Mouse (Mus musculus) embryonic stem cell, embryonic (primary cell): ENCODE results near the gene Exd2.

ENCODE experiments used
- CTCF ChIA-PET, 4 experiments: fragments of 300-600 bp in 2 of 4; fragments of 350-600 bp in 2 of 4; sonication (Branson Sonifier 250); formaldehyde crosslinking; loops; one replicate each; lab custom pipeline; 2022; ENCODE audit warnings: inconsistent platforms in 2 of 4; lab: Charles Lee
- POLR2A ChIA-PET, 4 experiments: fragments of 300-600 bp in 2 of 4; fragments of 350-600 bp in 2 of 4; sonication (Branson Sonifier 250); formaldehyde crosslinking; loops; one replicate each; lab custom pipeline; 2022; ENCODE audit warnings: antibody characterized with exemption in 4 of 4, inconsistent platforms in 1 of 4; lab: Charles Lee

Exd2 gene

GRCm38 (mm10) chr12:80524276-80524921 lies 61.5 kb downstream of the Exd2 start:
- ChIA-PET POLR2A (interaction anchor here in 3 of 4 experiments (0.6 to 1.4 kb wide), 6 partner anchors 9 to 114 kb away, joined by 3 to 5 read pairs (median 4); no protein-coding TSS in a partner anchor), CTCF (interaction anchor here (0.5 to 1.3 kb wide), 8 partner anchors 23 to 378 kb away, joined by 3 to 6 read pairs (median 3); no protein-coding TSS in a partner anchor)

DNA sequence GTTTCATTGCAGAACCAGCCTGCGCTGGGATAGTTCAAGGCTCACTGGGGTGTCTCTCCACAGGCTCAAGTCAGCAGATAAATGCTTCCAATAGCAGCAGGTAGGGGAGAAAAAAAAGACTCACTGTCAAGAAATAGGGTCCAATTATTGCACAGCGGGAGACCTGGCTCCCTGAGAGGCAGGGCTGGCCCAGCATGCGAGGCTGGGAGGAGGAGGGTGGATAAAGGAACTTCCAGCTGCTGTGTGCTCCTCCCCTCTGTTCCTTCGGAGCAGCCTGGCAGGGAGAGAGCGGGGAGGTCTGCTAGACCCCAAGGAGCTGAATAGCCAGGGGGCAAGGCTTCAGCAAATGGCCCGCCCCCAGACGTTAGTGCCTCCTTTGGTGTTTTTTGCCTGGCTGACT lies 62.6 kb downstream of the Exd2 start:
- POLR2A ChIA-PET, result interaction anchor here in 3 of 4 experiments (0.6 to 1.8 kb wide), 10 partner anchors 12 to 419 kb away, joined by 3 to 6 read pairs (median 4); partner anchors contain the start of genes Exd2 (in 1 of the 3) and Srsf5 (in 1 of the 3)
- CTCF ChIA-PET, result interaction anchor here in 3 of 4 experiments (0.7 to 1.4 kb wide), 7 partner anchors 12 to 635 kb away, joined by 3 to 5 read pairs (median 4); no protein-coding TSS in a partner anchor

GRCm38 (mm10) chr12:80526511-80526910 lies 63.6 kb downstream of the Exd2 start:
- ChIA-PET CTCF (interaction anchor here in 2 of 4 experiments (0.6 to 1.4 kb wide), 6 partner anchors 10 to 848 kb away, joined by 3 to 5 read pairs (median 4); no protein-coding TSS in a partner anchor), POLR2A (interaction anchor here in 3 of 4 experiments (0.6 to 1.8 kb wide), 8 partner anchors 11 to 699 kb away, joined by 3 to 4 read pairs (median 4); no protein-coding TSS in a partner anchor)

- ChIA-PET CTCF (interaction anchor here in 1 of 4 experiments (0.6 kb wide), 1 partner anchor 125 kb away, joined by 4 read pairs; no protein-coding TSS in a partner anchor), POLR2A (interaction anchor here in 1 of 4 experiments (1.1 kb wide), 1 partner anchor 10 kb away, joined by 3 read pairs; the partner anchor contains the start of gene Galnt16)
Observed at GRCm38 (mm10) chr12:80527727-80528389, 65.0 kb downstream of the Exd2 start.

DNA sequence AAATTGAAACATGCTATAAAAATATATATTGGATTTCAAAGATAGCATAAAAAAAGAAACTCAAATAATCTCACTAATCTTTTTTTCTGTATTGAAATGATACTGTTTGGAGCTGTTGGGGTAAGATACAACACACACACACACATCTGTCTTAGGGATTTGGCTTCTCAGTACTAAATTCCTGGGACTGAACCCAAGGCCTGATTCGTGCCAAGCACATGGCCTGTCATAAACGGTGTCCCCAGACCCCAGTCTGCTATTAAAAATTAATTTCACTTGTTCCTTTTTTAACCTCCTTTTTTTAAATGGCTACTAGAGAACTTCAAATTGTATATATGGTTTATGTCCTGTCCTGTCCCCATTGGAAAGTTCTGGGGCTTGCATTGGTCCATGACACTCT lies 67.2 kb downstream of the Exd2 start:
- POLR2A ChIA-PET, result no interaction called here
- CTCF ChIA-PET, result no interaction called here

DNA sequence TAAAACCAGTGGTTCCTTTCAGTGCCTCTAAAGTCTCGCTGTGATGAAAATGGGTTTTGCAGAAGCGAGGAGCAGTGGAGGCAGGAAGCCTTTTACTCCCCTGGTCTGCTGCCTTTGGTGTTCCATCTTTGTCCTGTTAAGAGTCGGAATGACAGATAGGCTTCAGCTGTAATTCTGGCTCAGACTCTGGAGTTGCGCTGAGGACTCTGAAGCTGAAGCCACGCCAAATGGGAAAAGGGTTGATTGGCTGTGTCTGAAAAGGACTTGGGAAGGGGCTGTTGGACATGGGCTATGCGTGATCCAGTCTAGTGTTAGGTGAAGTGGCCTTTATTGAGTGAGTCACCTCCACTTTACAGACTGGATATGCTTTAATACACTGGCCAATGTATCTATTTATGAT lies 67.7 kb downstream of the Exd2 start:
- ChIA-PET CTCF (no interaction called here), POLR2A (no interaction called here)

DNA sequence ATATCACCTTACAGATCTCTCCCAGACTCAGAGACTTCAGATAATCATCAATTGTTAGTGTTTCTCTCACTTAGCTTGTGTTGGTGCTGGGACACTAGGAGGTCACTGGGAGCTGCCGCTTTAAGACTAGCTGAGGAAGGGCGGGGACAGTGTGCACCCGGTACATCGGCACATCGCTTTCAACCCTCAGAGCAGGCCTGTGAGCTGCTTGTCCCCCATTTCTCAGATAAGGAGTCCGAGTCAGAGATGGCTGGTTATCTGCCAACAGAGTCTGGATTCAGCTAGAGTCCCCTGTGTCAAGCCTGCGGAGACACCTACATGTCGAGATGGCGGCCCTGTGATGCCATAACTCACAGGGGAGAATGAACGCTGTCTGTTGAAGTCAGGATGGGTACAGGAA lies 68.7 kb downstream of the Exd2 start:
- CTCF ChIA-PET, result no interaction called here
- POLR2A ChIA-PET, result interaction anchor here in 2 of 4 experiments (0.6 to 1.1 kb wide), 3 partner anchors 13 to 423 kb away, joined by 3 read pairs; no protein-coding TSS in a partner anchor

DNA sequence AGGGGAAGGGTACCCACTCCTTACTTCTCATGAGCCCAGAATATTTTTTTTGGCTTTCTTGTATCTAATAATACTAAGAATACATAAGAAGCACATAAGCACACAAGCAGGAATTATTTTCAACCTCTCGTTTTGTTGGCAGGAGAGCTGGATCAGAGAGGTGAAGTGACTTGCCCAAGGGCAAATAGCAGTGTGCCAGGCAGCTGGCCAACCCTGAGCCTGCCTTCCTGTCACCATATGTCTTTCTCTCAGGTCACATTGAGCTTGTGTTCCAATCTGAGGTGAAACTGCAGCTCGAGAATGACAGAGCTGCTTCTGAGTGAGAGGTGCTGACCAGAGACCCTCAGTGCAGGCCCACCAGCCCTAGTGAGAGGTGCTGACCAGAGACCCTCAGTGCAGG lies 71.0 kb downstream of the Exd2 start:
- ChIA-PET CTCF (interaction anchor here in 2 of 4 experiments (0.6 to 0.7 kb wide), 2 partner anchors 12 to 208 kb away, joined by 3 read pairs; no protein-coding TSS in a partner anchor), POLR2A (interaction anchor here in 2 of 4 experiments (0.9 to 1.3 kb wide), 3 partner anchors 10 to 73 kb away, joined by 3 read pairs; no protein-coding TSS in a partner anchor)

GRCm38 (mm10) chr12:80537313-80537712 lies 74.4 kb downstream of the Exd2 start:
- POLR2A ChIA-PET, result interaction anchor here in 3 of 4 experiments (0.6 to 2.2 kb wide), 5 partner anchors 11 to 90 kb away, joined by 3 to 12 read pairs (median 4); no protein-coding TSS in a partner anchor

DNA sequence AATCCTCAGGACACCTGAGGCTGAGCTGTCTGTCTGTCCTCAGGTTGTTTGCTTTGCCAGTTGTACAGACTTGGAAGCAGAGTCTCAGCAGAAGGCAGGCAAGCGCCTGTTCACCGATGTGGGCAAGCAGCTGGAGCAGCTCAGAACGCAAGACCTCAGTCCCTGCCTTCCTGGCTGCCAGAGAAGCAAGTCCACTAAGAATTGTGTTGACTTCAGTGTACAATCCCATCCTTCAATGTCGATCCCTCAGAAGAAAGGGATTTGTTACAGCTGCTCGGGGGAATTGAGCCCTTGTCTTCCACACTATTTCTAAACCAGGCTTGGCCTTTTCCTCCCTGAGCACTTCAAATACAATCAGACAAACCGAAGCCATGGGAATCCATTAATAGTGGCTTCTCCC lies 75.4 kb downstream of the Exd2 start:
- POLR2A ChIA-PET, result interaction anchor here in 2 of 4 experiments (1.1 to 2.2 kb wide), 5 partner anchors 11 to 104 kb away, joined by 3 to 12 read pairs (median 3); no protein-coding TSS in a partner anchor
- CTCF ChIA-PET, result no interaction called here

More at GRCm38 (mm10) chr12:80537313-80537712, 74.4 kb downstream of the Exd2 start:
- CTCF ChIA-PET, result interaction anchor here in 1 of 4 experiments (0.6 kb wide), 1 partner anchor 48 kb away, joined by 3 read pairs; no protein-coding TSS in a partner anchor

- ChIA-PET POLR2A (interaction anchor here in 1 of 4 experiments (0.7 kb wide), 1 partner anchor 8 kb away, joined by 3 read pairs; no protein-coding TSS in a partner anchor), CTCF (no interaction called here)
Observed at GRCm38 (mm10) chr12:80545310-80545709, 82.4 kb downstream of the Exd2 start.

- CTCF ChIA-PET, result interaction anchor here in 2 of 4 experiments (0.6 to 1.8 kb wide), 4 partner anchors 30 to 66 kb away, joined by 3 to 6 read pairs (median 4); no protein-coding TSS in a partner anchor
Observed at GRCm38 (mm10) chr12:80549646-80550045, 86.8 kb downstream of the Exd2 start.

More at GRCm38 (mm10) chr12:80549646-80550045, 86.8 kb downstream of the Exd2 start:
- POLR2A ChIA-PET, result interaction anchor here (0.6 to 1.4 kb wide), 7 partner anchors 10 to 388 kb away, joined by 3 to 10 read pairs (median 4); partner anchors contain the start of gene Slc39a9 (in 1 of the 4)
